Mouse (Mus musculus) lung, postnatal 0 days (tissue): ENCODE measurements around the gene Bst2.

Experiments
- CTCF ChIP-seq: IDR thresholded peaks from 2 replicates; pipeline ENCODE4 v1.5.1; 2016; ENCODE audit warnings: antibody characterized with exemption, mild to moderate bottlenecking
- EP300 ChIP-seq: IDR thresholded peaks from 2 replicates; pipeline ENCODE4 v1.6.1; 2016; ENCODE audit warnings: antibody characterized with exemption, mild to moderate bottlenecking, control low read depth

GRCm38 (mm10) chr8:71507589-71508104 is 29.6 kb downstream of the Bst2 start:
- no peak for TF ChIP-seq CTCF
- TF ChIP-seq EP300 = no peak
